Mouse (Mus musculus) mature B cell (primary cell): Measurements from ENCODE around the gene Polr2b.

ENCODE experiments used
- in situ Hi-C: fragments of 300-500 bp; cut with MboI; formaldehyde crosslinking; loops from 2 replicates; pipeline ENCODE4 v1.14.3; 2019

Polr2b gene

GRCm38 (mm10) chr5:77386596-77387413 lies 76.9 kb downstream of the Polr2b start:
- in situ Hi-C loops, result no loop called here

GRCm38 (mm10) chr5:77387414-77387704 lies 77.4 kb downstream of the Polr2b start:
- in situ Hi-C loops, result no loop called here

- in situ Hi-C loops, result no loop called here
Measured at GRCm38 (mm10) chr5:77388359-77388758, 78.4 kb downstream of the Polr2b start.

- in situ Hi-C loops, result no loop called here
Measured at GRCm38 (mm10) chr5:77390272-77390671, 80.3 kb downstream of the Polr2b start.

- in situ Hi-C loops, result no loop called here
Measured at GRCm38 (mm10) chr5:77393094-77393619, 83.2 kb downstream of the Polr2b start.

- in situ Hi-C loops, result no loop called here
Measured at GRCm38 (mm10) chr5:77393990-77394618, 84.2 kb downstream of the Polr2b start.

- in situ Hi-C loops, result no loop called here
Measured at GRCm38 (mm10) chr5:77398285-77399057, 88.5 kb downstream of the Polr2b start.
